Mouse (Mus musculus) brown adipose tissue, adult 24 weeks (tissue): ENCODE measurements at regions not wholly inside any gene's neighbourhood (a gene's known extent, or its start where the extent isn't known, plus 50 kb on each side); places are given as distances from the start of the nearest gene placed in this dataset.

Source experiments
- H3K27ac ChIP-seq: fragments of 200-500 bp; replicated peaks from 2 replicates; pipeline ENCODE4 v1.5.1; 2012; ENCODE audit warnings: low read depth, mild to moderate bottlenecking, low read length
- H3K4me1 ChIP-seq: fragments of 200-500 bp; 2 replicates; pipeline ENCODE4 v1.6.1; 2012; ENCODE audit warnings: low read length, mixed read lengths; ENCODE audit not compliant: control insufficient read depth, insufficient read depth, insufficient read length
- H3K4me3 ChIP-seq: fragments of 200-500 bp; 2 replicates; pipeline ENCODE4 v1.5.1; 2012; ENCODE audit warnings: low read depth, mild to moderate bottlenecking, low read length, moderate library complexity; ENCODE audit not compliant: insufficient read depth

- H3K4me1 ChIP-seq, result peaks cover 7% of the 10 kb centered on the region
- H3K4me3 ChIP-seq, result no peak overlapping the region
- H3K27ac ChIP-seq, result peak overlapping the region; percentile 40; the same call in 1 of the 2 replicates
Measured at GRCm38 (mm10) chr9:31996466-31997177, 83.4 kb upstream of the Barx2 start.

GRCm38 (mm10) chr9:31997178-31998097 is 84.2 kb upstream of the Barx2 start:
- no peak overlapping the region for H3K4me3 ChIP-seq
- H3K4me1 ChIP-seq, result peaks cover 7% of the 10 kb centered on the region

GRCm38 (mm10) chr9:31998488-31999280 is 85.4 kb upstream of the Barx2 start:
- no peak overlapping the region for H3K27ac ChIP-seq
- no peak overlapping the region for H3K4me3 ChIP-seq
- peaks cover 7% of the 10 kb centered on the region for H3K4me1 ChIP-seq

More at GRCm38 (mm10) chr9:31997178-31998097, 84.2 kb upstream of the Barx2 start:
- H3K27ac ChIP-seq, result peak overlapping the region; percentile 46

GRCm38 (mm10) chr9:31999760-32000159 is 86.5 kb upstream of the Barx2 start:
- H3K4me3 ChIP-seq, result no peak overlapping the region
- no peak overlapping the region for H3K27ac ChIP-seq
- H3K4me1 ChIP-seq, result peaks cover 7% of the 10 kb centered on the region

GRCm38 (mm10) chr9:32002924-32003323 is 89.7 kb upstream of the Barx2 start:
- Histone ChIP-seq H3K4me1 (peaks cover 6% of the 10 kb centered on the region), H3K4me3 (no peak overlapping the region), H3K27ac (no peak overlapping the region)

- Histone ChIP-seq H3K27ac (no peak overlapping the region), H3K4me3 (no peak overlapping the region), H3K4me1 (peaks cover 6% of the 10 kb centered on the region)
Measured at GRCm38 (mm10) chr9:32003730-32004129, 90.5 kb upstream of the Barx2 start.

- Histone ChIP-seq H3K4me3 (no peak overlapping the region), H3K4me1 (peaks cover 6% of the 10 kb centered on the region; the same call in 1 of the 2 replicates), H3K27ac (no peak overlapping the region)
Measured at GRCm38 (mm10) chr9:32005348-32005747, 92.1 kb upstream of the Barx2 start.

GRCm38 (mm10) chr9:32006350-32006749 is 93.1 kb upstream of the Barx2 start:
- Histone ChIP-seq H3K4me3 (no peak overlapping the region), H3K27ac (no peak overlapping the region), H3K4me1 (peaks cover 6% of the 10 kb centered on the region)

- Histone ChIP-seq H3K4me3 (no peak overlapping the region), H3K27ac (peak overlapping the region; percentile 61), H3K4me1 (peaks cover 6% of the 10 kb centered on the region)
Measured at GRCm38 (mm10) chr9:32010953-32011770, 97.9 kb upstream of the Barx2 start.

GRCm38 (mm10) chr9:32016286-32016685 is 99.7 kb upstream of the Arhgap32 start:
- no peak overlapping the region for H3K27ac ChIP-seq
- H3K4me1 ChIP-seq, result peaks cover 3% of the 10 kb centered on the region
- no peak overlapping the region for H3K4me3 ChIP-seq

- no peak overlapping the region; the same call in 1 of the 2 replicates for H3K27ac ChIP-seq
- no peak overlapping the region for H3K4me3 ChIP-seq
- peaks cover 6% of the 10 kb centered on the region for H3K4me1 ChIP-seq
Measured at GRCm38 (mm10) chr9:32018020-32018419, 97.9 kb upstream of the Arhgap32 start.

- Histone ChIP-seq H3K27ac (no peak overlapping the region), H3K4me1 (peaks cover 6% of the 10 kb centered on the region), H3K4me3 (no peak overlapping the region)
Measured at GRCm38 (mm10) chr9:32019786-32020185, 96.2 kb upstream of the Arhgap32 start.

GRCm38 (mm10) chr9:32020942-32021731 is 94.8 kb upstream of the Arhgap32 start:
- H3K4me3 ChIP-seq, result no peak overlapping the region
- H3K27ac ChIP-seq, result peak overlapping the region; percentile 93

More at GRCm38 (mm10) chr9:32020942-32021731, 94.8 kb upstream of the Arhgap32 start:
- peaks cover 6% of the 10 kb centered on the region for H3K4me1 ChIP-seq
